Mouse (Mus musculus): ENCODE results near the gene Zfhx3. TPM values are rescaled to one million over a fixed set of nuclear protein-coding genes. Genes with fewer than 3 reads are reported as not detected.

Zfhx3 gene
- polyA plus RNA-seq, 1 experiment from 2014 or later, result 7.4 TPM

DNA sequence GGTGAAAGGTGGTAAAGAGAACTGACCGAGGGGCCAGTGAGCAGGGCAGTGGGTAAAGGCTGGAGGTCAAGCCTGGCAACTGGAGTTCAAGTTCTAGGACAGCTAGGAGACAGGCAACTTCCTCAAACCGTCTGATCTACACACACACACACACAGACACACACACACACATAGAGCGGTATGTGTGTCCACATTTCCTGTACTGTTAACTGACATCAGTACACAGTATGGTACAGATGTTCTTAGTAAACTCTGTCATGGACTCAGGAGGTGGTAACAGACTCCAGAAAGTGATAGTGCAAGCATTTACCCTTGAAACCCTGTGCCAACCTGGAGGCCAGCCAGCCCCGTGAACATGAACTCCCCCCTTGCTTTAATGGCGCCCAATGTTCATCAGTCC lies 1059.5 kb downstream of the Zfhx3 start:
- no peak for ATAC-seq (ENCODE audit: insufficient number of reproducible peaks, low FRiP score)
- Histone ChIP-seq H3K4me2 (no peak overlapping the region), H3K9me3 (replicated peaks) (no peaks in the 10 kb centered on the region; the same call in 1 of the 2 replicates), H3K4me1 (replicated peaks) (peaks cover 8% of the 10 kb centered on the region), H3K4me3 (no peak overlapping the region), H3K36me3 (no peaks in the 10 kb centered on the region), H3K27me3 (replicated peaks) (no peaks in the 10 kb centered on the region), H3K9ac (no peak overlapping the region), H3K27ac (ENCODE audit: poor library complexity, severe bottlenecking) (no peak overlapping the region)
- WGBS, result 73% methylated on average over 5 of the region's 5 CpGs

DNA sequence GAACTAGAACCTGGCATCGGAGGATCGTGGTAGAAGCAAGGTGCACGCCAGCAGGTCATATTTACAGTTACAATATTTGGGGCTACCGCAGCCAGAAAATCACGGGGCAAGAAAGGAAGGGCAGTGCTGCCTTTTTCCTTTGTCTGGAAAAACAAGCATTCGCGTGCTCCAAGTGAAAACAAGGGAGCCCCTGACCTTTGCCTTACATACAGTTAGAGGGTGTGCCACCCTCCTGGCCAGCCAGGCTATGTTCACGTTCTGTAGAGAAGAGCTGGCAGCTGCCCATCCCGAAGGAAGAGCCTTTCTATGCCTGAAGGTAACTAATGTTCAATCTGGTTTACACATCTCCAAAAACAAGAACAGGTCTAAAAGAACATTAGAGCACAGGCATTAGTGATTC lies 1064.5 kb downstream of the Zfhx3 start:
- Histone ChIP-seq H3K9ac (no peak overlapping the region), H3K36me3 (no peaks in the 10 kb centered on the region), H3K4me3 (no peak overlapping the region), H3K4me2 (no peak overlapping the region), H3K4me1 (replicated peaks) (peaks cover 9% of the 10 kb centered on the region), H3K27me3 (replicated peaks) (no peaks in the 10 kb centered on the region), H3K27ac (ENCODE audit: poor library complexity, severe bottlenecking) (no peak overlapping the region), H3K9me3 (replicated peaks) (no peaks in the 10 kb centered on the region; the same call in 1 of the 2 replicates)
- ATAC-seq (ENCODE audit: insufficient number of reproducible peaks, low FRiP score), result no peak
- WGBS, result 76% methylated on average over 9 of the region's 9 CpGs

Small RNA genes lying within 50 kb of the gene (microRNA-seq; reads per million reads assigned to microRNA genes)
- gene Mir3108, result 0.71 reads per million

Measured in heart, embryonic 12.5 days (tissue).